Mouse (Mus musculus) heart, adult 18-20 months (tissue): ENCODE measurements around the gene Rer1. TPM values are rescaled to one million over a fixed set of nuclear protein-coding genes. Genes with fewer than 3 reads are reported as not detected.
"Not testable (repeated sequence)": the region's sequence is repeated elsewhere in the genome, so short reads cannot be mapped to it uniquely, and the experiment has no call there.

Experiments used
- DNase-seq, 2 experiments: peaks; one replicate each; pipeline ENCODE4 v3.0.0; 2021 to 2022; ENCODE audit warnings: mixed read lengths in 1 of 2
- total RNA-seq, 2 experiments: library from RNA; stranded (reverse); gene quantifications; 2 replicates each; pipeline ENCODE4 v1.2.3; 2021

The Rer1 gene
- total RNA-seq, 2 experiments from 2014 or later = 72.0 to 75.8 TPM

DNA sequence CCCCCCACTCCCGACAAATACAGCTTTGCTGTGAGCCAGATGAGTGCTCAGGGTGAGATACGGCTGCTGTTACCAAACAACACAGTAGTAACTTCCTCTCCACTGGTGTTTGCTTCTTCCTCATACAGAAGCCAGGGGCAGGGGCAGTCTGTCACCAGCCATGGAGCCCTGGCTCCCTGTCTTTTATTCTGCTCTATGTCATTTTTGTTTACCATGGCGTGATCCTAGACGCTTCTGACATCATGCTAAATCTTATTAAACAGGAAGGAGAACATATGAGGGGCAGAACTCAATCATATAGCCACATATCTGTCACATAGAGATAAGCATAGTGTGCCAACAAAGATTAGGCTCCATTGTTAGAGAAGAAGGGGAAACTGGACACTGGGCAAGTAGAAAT, 30.4 kb upstream of the Rer1 start:
- no peak for DNase-seq

GRCm38 (mm10) chr4:155113766-155114410, 27.7 kb upstream of the Rer1 start:
- peak in 1 of 2 experiments; percentile 28 for DNase-seq

DNA sequence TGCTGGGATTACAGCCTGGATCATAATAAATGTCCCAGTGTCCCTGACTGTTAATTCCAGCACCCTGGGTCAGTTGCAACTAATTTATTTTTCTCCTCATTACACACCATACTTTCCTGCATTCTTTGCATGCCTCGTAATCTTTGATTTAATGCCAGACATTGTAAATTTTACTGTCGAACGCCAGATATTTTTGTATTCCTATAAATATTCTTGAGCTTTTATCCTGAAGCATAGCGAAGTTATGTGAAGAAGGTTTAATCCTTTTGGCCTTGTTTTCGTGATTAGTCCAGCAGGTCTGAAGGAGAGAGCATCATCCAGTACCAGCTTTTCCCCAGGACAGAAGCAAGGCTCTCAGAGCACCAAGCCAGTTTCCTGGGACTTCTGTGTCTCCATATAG, 23.3 kb upstream of the Rer1 start:
- no peak for DNase-seq

- DNase-seq = no peak
Measured at GRCm38 (mm10) chr4:155107886-155108285, 21.7 kb upstream of the Rer1 start.

- DNase-seq = no peak
Measured at GRCm38 (mm10) chr4:155098572-155098971, 12.4 kb upstream of the Rer1 start.

DNA sequence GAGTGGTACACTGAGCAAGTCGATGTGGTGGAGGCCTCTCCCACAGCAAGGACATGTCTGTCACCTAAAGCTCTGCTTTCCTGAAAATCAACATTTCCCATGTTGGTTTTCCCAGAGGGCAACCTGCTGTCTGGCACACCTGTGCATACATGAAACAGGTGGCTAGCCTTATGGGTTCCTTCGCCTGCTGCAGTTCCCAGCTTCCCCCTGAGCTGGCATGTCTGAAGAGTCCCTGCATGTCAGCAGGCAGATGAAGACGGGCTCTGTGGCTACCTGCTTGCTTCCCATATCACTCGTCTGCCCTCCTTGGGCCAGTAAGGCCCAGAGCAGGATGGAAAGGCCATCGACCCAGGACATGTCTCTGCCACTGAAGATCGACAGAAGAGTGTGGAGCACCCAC, 11.3 kb upstream of the Rer1 start:
- DNase-seq = no peak

GRCm38 (mm10) chr4:155095967-155096366, 9.8 kb upstream of the Rer1 start:
- no peak for DNase-seq

DNA sequence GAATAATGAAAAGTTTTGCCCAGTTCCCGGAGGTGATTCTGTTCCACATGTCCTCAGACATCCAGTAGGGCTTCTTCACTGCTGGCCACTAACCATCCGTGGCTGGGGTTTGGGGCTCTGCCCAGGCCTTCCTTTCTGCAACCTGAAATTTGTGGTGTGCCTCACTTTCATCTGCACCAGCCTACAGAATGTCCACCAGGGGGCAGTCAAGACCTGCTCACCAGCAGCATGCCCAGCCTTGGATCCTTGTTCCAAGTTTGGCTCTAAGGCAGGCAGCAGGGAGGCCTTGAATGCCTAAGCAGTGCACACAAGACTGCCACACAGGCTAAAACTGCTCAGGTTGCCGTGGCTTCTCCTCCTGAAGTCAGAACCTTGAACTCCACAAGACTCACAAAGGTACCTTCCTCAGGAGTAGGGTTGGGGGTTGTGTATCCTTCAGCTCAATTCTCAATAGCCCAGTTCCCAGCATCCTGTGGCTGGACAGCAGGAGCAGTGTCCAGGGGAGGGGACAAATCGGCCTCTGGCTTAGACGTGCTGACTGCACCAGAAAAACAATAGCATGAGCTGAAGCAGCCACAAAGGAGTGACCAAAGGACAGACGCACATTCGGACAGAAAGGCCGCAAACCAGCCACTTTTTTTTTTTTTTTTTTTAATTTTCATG, 9.2 kb upstream of the Rer1 start:
- peak; percentile 89 to 90 for DNase-seq

- peak in 1 of 2 experiments; percentile 64 for DNase-seq
Measured at GRCm38 (mm10) chr4:155094565-155094964, 8.4 kb upstream of the Rer1 start.

- DNase-seq = no peak
Measured at GRCm38 (mm10) chr4:155093431-155094149, 7.4 kb upstream of the Rer1 start.

DNA sequence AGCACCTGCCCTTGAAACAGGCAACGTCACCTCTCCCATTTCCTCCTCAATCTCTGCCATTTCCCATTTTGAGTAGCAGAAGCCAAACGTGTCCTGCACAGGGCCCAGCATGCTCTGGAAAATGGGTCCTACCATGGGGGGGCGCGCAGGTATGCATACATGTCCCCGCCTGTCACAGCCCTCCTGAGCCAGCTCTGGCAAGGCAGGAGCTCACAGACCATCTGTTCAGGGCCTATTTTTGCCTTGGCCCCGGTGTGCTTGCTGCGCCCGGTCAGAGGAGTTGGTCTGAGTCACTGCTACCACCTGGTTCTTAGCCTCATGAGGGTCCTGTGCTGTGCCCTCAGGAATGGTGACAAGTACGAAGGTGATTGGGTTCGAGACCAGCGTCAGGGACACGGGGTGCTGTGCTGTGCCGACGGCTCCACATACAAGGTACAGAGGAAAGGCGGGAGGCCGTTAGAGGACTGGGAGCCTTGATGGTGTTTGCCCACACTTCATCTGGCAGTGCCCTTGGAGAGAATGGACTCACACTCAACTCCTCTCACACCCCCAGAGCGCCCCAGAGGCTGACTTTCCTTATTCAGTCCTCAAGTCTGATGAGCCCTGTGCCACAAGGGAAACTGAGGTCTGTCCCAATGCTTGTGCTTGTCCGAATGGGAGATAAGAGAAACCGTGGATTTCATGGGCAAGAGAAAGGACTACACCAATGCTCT, 6.7 kb upstream of the Rer1 start:
- no peak for DNase-seq

- no peak for DNase-seq
Measured at GRCm38 (mm10) chr4:155090688-155091449, 4.7 kb upstream of the Rer1 start.

DNA sequence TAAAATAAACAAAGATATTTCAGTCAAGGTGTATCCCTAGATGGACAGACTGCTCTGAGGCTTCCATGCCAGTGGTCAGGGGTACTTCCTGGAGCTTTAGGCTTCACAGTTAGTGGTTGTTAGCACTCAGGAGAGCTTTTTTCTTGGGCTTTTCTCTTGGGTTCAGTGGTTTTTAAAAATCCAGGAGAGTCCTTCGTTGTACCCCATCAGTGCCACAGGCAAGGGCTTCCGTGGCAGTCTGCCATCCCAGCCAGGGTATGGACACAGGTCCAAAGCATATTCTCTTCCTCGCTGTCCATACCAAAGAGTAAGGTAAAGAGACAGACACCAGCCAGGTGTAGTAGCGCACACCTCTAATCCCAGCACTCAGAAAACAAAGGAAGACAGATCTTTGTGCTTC, 4.0 kb upstream of the Rer1 start:
- DNase-seq = no peak

- no peak for DNase-seq
Measured at GRCm38 (mm10) chr4:155089241-155089640, 3.1 kb upstream of the Rer1 start.

- DNase-seq = no peak
Measured at GRCm38 (mm10) chr4:155085206-155086107, 725 bp downstream of the Rer1 start.

GRCm38 (mm10) chr4:155084351-155084750, 1.8 kb downstream of the Rer1 start:
- DNase-seq = no peak

GRCm38 (mm10) chr4:155083553-155083952, 2.6 kb downstream of the Rer1 start:
- no peak for DNase-seq

GRCm38 (mm10) chr4:155079666-155080065, 6.5 kb downstream of the Rer1 start:
- DNase-seq = no peak

DNA sequence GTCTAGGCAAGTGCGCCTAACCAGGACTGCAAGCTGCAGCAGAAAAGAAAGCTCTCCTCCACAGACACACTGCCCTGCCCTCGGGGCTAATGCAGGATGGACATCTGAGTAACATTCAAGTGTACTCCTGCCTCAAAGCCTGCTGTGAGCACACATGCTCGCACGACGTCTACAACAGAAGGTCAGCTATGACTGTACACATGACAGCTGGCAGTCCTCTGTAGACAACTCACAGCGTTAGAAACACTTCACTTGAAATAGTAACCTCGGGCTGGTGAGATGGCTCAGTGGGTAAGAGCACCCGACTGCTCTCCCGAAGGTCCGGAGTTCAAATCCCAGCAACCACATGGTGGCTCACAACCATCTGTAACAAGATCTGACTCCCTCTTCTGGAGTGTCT, 7.4 kb downstream of the Rer1 start:
- DNase-seq = not testable (repeated sequence)

DNA sequence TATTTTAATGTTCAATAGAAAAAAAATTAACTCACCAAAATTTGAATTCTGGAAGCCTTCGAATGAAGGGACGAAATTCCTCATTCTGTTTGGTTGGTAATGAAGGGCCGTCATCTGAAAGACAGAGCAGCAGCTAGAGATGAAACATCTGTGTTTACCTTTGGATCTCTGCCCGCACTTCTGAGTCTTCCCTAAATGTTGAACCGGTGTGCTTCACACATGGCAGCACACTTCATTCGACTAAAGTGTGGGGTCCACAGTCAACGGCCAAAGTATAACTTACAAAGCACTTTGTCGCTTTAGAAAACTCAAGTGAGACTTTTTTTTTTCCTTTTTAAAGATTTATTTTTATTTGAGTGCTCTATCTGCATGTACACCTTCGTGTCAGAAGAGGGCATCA, 9.5 kb downstream of the Rer1 start:
- DNase-seq = no peak

DNA sequence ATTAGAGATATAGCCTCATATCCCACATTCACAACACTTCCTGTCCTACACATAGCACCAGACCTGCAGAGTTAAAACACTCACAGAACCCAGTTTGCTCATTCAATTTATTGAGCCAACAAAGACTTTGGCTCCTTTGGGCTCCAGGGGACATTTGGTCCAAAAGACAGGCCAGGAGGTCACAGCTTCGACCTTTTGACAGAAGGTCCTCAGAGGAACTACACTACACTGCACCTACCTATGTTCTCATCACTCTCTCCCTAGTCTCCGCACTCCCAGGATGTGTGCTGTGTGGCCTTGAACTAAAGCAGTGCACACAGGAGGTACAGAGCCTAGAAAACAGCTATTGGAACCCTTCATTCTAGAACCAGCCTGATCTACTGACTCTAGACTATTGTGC, 10.4 kb downstream of the Rer1 start:
- no peak for DNase-seq
